Mouse (Mus musculus): ENCODE results near the gene Ccdc12. TPM values are rescaled to one million over a fixed set of nuclear protein-coding genes. Genes with fewer than 3 reads are reported as not detected.
"Not testable (repeated sequence)": the region's sequence is repeated elsewhere in the genome, so short reads cannot be mapped to it uniquely, and the experiment has no call there.

Ccdc12 gene
- polyA plus RNA-seq, 1 experiment from 2014 or later: 113 TPM

DNA sequence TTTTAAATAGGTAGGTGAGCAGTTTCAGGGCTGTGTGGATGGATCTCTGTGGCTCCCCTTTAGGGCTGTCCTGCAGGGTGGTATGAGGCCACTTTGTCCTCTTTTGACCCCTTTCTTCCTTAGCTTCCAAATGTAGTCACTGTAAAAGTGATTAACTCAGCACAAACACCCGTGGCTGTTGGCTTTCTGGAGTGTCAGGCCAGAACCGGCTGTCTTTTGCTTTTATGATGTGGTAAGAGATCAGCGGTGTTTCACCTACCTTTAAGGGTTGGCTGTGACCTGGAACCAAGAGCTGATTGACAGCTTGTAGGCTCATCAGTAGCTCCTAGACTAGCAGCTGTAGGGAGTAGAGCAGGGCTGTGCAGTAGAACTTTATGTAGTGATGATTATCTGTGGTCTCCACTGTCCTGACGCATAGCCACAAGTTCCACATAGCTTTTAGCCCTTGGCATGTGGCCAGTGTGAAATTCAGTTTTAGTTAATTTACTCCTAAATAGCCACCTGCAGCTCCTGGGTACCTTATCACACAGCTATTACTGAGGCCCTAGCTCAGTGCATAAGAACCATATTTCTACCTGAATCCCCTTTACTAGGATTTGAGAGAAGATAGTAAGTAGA is 11.0 kb downstream of the Ccdc12 start:
- WGBS: 68% methylated on average over 4 of the region's 4 CpGs
- no peak for ATAC-seq (ENCODE audit: low FRiP score)
- peaks cover 24% of the 10 kb centered on the region for H3K4me1 ChIP-seq
- no peak overlapping the region for H3K27ac ChIP-seq
- H3K27me3 ChIP-seq: no peaks in the 10 kb centered on the region
- no peak overlapping the region for H3K4me2 ChIP-seq (replicated peaks)
- no peak overlapping the region for H3K4me3 ChIP-seq
- no peaks in the 10 kb centered on the region for H3K9me3 ChIP-seq (replicated peaks)
- H3K9ac ChIP-seq: no peak overlapping the region
- no peaks in the 10 kb centered on the region for H3K36me3 ChIP-seq

GRCm38 (mm10) chr9:110668601-110669293 is 12.4 kb downstream of the Ccdc12 start:
- Histone ChIP-seq H3K4me1 (peaks cover 31% of the 10 kb centered on the region), H3K36me3 (no peaks in the 10 kb centered on the region), H3K4me3 (no peak overlapping the region), H3K4me2 (replicated peaks) (no peak overlapping the region), H3K27ac (no peak overlapping the region), H3K9ac (no peak overlapping the region), H3K9me3 (replicated peaks) (no peaks in the 10 kb centered on the region), H3K27me3 (no peaks in the 10 kb centered on the region)
- ATAC-seq (ENCODE audit: low FRiP score): no peak
- WGBS: 91% methylated on average over 6 of the region's 6 CpGs

DNA sequence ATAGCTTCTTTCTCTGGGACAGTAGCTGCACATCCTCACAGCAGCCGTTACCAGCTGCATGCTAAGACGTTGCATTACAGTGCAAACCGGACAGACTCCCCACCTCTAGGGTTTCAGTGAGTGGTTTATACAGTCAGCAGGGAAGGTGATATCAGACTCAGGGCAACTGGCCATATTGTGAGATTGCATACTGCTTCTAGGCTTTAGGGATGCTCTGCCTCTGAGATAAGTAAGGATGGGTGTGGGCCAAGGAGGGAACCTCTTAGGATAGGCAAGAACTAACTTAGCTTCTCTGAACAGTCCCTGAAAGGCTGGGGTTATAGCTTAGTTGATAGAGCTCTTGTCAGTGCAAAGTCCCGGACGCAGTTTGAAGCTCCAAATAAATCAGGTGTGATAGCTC is 13.5 kb downstream of the Ccdc12 start:
- no peak for ATAC-seq (ENCODE audit: low FRiP score)

DNA sequence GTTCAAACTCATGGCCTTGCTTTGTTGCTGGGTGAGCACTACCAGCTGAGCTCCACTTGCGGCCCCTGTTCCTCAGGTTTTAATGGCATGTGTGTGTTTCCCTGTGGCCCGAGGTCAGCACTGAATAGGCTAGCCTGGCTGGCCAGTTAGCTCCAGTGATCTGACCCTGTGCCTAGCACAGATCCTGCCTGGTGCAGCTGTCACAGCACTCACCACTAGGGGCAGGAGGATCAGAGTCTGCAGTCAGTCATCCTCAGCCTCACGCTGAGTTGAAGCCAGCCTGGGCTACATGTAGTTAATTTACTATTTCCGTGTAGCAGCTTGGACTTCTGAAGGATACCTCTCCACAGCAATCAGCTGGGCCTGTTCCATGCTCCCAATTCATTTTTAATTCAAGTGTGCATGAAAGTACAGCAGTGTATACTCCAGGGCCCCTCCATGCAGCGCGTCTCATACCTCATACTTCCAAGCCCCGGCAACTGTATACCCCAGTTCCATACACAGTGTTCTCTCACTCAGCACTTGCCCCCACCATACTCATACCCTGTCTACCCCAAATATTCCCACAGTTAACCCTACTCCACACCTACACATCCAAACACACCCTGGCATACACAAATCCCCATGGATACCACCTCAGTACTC is 16.3 kb downstream of the Ccdc12 start:
- H3K27me3 ChIP-seq: no peaks in the 10 kb centered on the region
- no peak overlapping the region for H3K4me3 ChIP-seq
- H3K36me3 ChIP-seq: no peaks in the 10 kb centered on the region
- 66% methylated on average over 7 of the region's 7 CpGs for WGBS
- no peak overlapping the region for H3K4me2 ChIP-seq (replicated peaks)
- no peaks in the 10 kb centered on the region for H3K9me3 ChIP-seq (replicated peaks)
- H3K4me1 ChIP-seq: peaks cover 9% of the 10 kb centered on the region
- H3K9ac ChIP-seq: no peak overlapping the region
- no peak overlapping the region for H3K27ac ChIP-seq
- ATAC-seq (ENCODE audit: low FRiP score): peak; percentile 60

More for the DNA sequence above, 13.5 kb downstream of the Ccdc12 start:
- H3K4me1 ChIP-seq: peaks cover 21% of the 10 kb centered on the region
- H3K4me3 ChIP-seq: no peak overlapping the region
- whole genome bisulfite sequencing: 93% methylated on average over 5 of the region's 5 CpGs
- H3K27me3 ChIP-seq: no peaks in the 10 kb centered on the region
- no peak overlapping the region for H3K27ac ChIP-seq
- H3K4me2 ChIP-seq (replicated peaks): no peak overlapping the region
- no peak overlapping the region for H3K9ac ChIP-seq
- no peaks in the 10 kb centered on the region for H3K9me3 ChIP-seq (replicated peaks)
- no peaks in the 10 kb centered on the region for H3K36me3 ChIP-seq

- Histone ChIP-seq H3K27ac (no peak overlapping the region), H3K27me3 (no peaks in the 10 kb centered on the region), H3K9me3 (replicated peaks) (no peaks in the 10 kb centered on the region), H3K4me3 (no peak overlapping the region), H3K9ac (no peak overlapping the region), H3K4me2 (replicated peaks) (no peak overlapping the region), H3K36me3 (no peaks in the 10 kb centered on the region), H3K4me1 (peaks cover 13% of the 10 kb centered on the region)
- 59% methylated on average over 10 of the region's 10 CpGs for WGBS
- ATAC-seq (ENCODE audit: low FRiP score): no peak
Observed at GRCm38 (mm10) chr9:110673107-110673752, 16.9 kb downstream of the Ccdc12 start.

GRCm38 (mm10) chr9:110676492-110676911 is 20.2 kb downstream of the Ccdc12 start:
- Histone ChIP-seq H3K9me3 (replicated peaks) (no peaks in the 10 kb centered on the region), H3K9ac (no peak overlapping the region), H3K27ac (no peak overlapping the region), H3K27me3 (no peaks in the 10 kb centered on the region), H3K4me2 (replicated peaks) (no peak overlapping the region), H3K4me3 (no peak overlapping the region), H3K4me1 (peaks cover 18% of the 10 kb centered on the region), H3K36me3 (no peaks in the 10 kb centered on the region)
- no peak for ATAC-seq (ENCODE audit: low FRiP score)
- 90% methylated on average over 8 of the region's 8 CpGs for WGBS

DNA sequence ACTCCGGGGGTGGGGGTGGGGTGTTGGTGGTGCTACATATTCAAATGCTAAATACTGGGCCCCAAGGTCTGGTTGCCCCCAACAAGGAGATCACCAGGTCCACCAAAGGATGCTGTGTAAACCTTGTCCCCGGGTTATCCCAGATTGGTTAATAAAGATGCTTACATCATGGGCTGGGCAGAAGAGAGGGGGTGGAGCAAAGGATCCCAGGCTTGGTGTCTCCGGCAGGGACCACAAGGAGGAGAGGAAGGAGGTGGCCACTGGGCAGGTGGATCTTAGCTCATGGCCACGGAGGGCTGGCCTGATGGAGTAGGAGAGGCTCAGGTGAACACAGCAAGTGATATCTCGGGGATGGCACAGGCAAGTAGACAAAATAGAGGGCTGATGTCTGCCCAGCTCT is 22.6 kb downstream of the Ccdc12 start:
- no peak overlapping the region for H3K4me3 ChIP-seq
- no peaks in the 10 kb centered on the region for H3K27me3 ChIP-seq
- H3K9me3 ChIP-seq (replicated peaks): no peaks in the 10 kb centered on the region
- no peak for ATAC-seq (ENCODE audit: low FRiP score)
- no peak overlapping the region for H3K9ac ChIP-seq
- H3K36me3 ChIP-seq: no peaks in the 10 kb centered on the region
- WGBS: 65% methylated on average over 5 of the region's 5 CpGs
- no peak overlapping the region for H3K4me2 ChIP-seq (replicated peaks)
- H3K27ac ChIP-seq: no peak overlapping the region
- peaks cover 28% of the 10 kb centered on the region for H3K4me1 ChIP-seq

DNA sequence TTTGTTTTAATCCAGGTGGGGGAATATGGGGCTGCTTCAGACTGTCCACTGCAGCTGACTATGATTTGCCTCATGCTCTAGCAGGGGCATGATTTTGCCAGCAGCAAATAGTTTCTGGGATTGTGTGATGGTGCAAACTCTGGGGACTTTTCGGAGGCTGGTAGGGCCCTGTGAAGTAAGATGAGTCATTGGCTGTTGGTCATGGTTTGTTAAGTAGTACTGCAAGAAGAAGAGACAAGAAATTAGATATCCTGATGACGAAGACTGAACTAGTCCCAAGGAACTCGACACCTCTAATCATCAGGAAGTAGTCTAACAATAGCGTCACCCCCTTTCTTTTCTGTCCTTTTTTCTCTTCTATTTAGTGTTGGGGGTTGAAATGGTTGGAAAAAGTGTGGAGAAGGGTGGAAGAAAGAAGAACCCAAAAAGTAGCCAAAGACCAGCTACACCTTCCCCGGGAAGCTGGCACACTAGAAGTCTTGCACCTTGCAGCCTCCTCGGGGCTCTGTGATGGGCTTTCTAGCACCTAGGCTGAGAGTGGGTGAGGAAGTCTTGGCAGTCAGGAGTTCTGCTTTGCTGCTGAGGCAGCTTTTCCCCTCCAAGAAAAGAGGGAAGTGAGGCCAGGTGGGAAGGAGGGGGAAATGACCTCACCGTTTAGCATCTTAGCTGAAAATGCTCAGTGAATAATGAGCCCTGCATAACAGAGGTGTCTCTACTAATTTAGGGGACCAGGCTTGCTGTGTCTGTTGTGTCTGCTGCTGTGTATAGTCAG is 24.6 kb downstream of the Ccdc12 start:
- no peaks in the 10 kb centered on the region for H3K36me3 ChIP-seq
- H3K27ac ChIP-seq: peak overlapping the region; percentile 66
- no peaks in the 10 kb centered on the region for H3K9me3 ChIP-seq (replicated peaks)
- H3K9ac ChIP-seq: no peak overlapping the region
- H3K27me3 ChIP-seq: no peaks in the 10 kb centered on the region
- H3K4me2 ChIP-seq (replicated peaks): no peak overlapping the region
- ATAC-seq (ENCODE audit: low FRiP score): no peak
- no peak overlapping the region for H3K4me3 ChIP-seq
- H3K4me1 ChIP-seq: peaks cover 48% of the 10 kb centered on the region
- 83% methylated on average over 7 of the region's 7 CpGs for WGBS

DNA sequence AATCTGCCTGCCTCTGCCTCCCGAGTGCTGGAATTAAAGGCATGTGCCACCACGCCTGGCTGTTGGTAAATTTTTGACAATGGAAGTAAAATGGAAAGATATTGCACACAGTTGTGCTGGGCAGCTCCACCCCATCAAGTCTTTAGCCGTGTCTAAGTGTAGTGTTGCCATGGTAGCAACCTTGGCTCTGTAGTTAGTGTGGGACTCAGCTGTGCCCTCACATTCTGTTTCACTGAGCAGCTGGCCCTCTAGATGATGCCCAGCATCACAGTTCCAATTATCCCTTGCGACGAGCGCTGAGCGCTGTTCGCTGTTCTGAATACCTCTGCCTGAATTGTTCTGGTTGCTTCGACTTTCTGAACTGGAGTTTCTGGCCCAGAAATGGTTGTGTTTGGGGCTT is 25.5 kb downstream of the Ccdc12 start:
- H3K36me3 ChIP-seq: no peaks in the 10 kb centered on the region
- peak overlapping the region; percentile 70 for H3K27ac ChIP-seq
- no peaks in the 10 kb centered on the region for H3K27me3 ChIP-seq
- H3K9me3 ChIP-seq (replicated peaks): no peaks in the 10 kb centered on the region
- 57% methylated on average over 9 of the region's 9 CpGs for WGBS
- no peak overlapping the region for H3K9ac ChIP-seq
- H3K4me1 ChIP-seq: peaks cover 48% of the 10 kb centered on the region
- no peak overlapping the region for H3K4me3 ChIP-seq
- peak; percentile 81 for ATAC-seq (ENCODE audit: low FRiP score)
- H3K4me2 ChIP-seq (replicated peaks): no peak overlapping the region

GRCm38 (mm10) chr9:110682255-110682654 is 26.0 kb downstream of the Ccdc12 start:
- no peak overlapping the region for H3K4me2 ChIP-seq (replicated peaks)
- peaks cover 48% of the 10 kb centered on the region for H3K4me1 ChIP-seq
- no peaks in the 10 kb centered on the region for H3K36me3 ChIP-seq
- H3K27ac ChIP-seq: peak overlapping the region; percentile 70
- ATAC-seq (ENCODE audit: low FRiP score): peak; percentile 58; the same call in 1 of the 2 replicates
- no peak overlapping the region for H3K4me3 ChIP-seq
- H3K9ac ChIP-seq: no peak overlapping the region
- no peaks in the 10 kb centered on the region for H3K9me3 ChIP-seq (replicated peaks)
- no peaks in the 10 kb centered on the region for H3K27me3 ChIP-seq
- 65% methylated on average over 5 of the region's 5 CpGs for WGBS

GRCm38 (mm10) chr9:110682697-110683096 is 26.4 kb downstream of the Ccdc12 start:
- H3K4me2 ChIP-seq (replicated peaks); H3K9ac ChIP-seq; H3K27ac ChIP-seq; H3K27me3 ChIP-seq; H3K36me3 ChIP-seq; ATAC-seq (ENCODE audit: low FRiP score); H3K9me3 ChIP-seq (replicated peaks); H3K4me3 ChIP-seq: not testable (repeated sequence)
- WGBS: 87% methylated on average over 3 of the region's 3 CpGs
- peaks cover 44% of the 10 kb centered on the region for H3K4me1 ChIP-seq

Measured in hindbrain, embryonic 12.5 days (tissue).